Mouse (Mus musculus) retina, postnatal 7 days (tissue): ENCODE data around the gene Umod.

Experiments used
- DNase-seq: peaks from one replicate; pipeline ENCODE4 v3.0.0-alpha.2; 2012; ENCODE audit warnings: low read depth, low spot score

Umod gene

DNA sequence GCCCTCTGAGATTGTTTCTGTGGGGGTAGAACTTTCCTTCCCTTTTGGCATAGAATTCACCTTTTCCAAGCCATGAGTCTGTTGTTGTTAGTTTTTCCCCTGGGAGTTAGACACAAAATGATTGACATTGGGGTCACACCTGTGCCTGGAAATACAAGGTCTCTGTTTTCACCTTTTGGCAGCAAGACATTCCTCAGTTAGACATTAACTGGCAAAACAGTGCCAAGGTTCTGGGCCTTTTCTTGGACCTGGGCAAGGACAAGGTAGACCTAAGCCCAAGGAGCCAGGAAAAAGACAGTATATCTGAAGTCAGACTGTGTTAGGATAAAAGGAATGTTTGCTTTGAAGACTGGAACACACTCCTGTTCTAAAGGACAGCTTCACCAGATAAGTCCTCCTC lies at the start of gene Umod:
Umod (minus strand) TSS at position 27 of the 400 bp plus-strand sequence.
- no peak for DNase-seq

DNA sequence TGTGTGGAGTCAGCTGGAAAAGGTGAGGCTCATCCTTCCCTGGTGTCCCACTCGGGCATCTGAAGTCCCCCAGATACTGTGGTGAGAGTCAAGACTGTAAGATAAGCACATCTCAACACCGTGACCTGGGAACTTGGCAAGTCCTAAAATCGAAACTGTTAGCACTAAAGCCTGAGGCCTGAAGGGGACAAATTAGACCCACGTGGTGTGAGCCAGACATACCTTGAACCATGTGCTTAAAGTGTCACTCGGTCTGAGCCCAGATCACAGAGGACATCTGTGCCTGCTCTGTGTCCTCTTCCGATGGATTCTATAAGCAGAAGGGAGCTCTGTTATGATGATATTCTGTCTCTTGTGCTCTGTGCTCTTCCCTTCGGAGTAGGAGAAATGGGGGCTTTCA lies 49.5 kb upstream of the Umod start:
- no peak for DNase-seq

DNA sequence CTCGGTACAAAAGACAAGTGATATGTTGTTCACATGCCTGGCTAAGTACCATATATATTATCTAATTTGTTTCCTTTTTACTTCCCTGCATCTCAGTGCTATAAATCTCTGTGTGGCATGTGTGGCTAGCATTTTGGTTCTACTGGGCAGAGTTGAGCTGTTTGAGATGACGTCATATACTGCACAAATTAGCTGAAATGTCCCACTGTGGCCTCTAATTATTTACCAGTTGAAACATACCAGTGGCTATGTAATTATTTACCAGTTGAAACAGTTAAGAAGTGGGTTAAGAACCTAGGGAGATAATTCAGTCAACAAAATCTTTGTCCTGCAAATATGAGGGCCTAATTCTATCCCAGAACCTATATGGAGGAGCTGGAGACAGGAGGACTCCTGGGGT lies 48.5 kb upstream of the Umod start:
- no peak for DNase-seq

DNA sequence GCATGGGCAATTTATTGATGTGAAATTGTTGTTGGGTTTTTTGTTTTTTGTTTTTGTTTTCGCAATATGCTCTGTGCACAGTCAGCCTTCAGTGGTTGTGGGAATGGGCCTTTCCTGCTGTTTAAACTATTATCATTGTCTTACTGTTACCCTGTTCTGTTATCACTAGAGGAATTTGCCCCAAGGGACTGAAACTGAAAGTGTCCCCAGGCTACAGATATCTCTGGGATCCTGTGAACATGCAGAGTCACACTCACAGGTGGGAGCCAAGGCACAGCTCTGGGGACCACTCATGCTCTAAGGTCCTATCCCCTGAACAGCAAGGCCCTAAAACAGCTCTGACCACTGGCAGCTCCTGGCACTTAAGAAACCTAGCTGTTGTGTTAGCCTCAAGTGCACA lies 48.1 kb upstream of the Umod start:
- DNase-seq, result no peak

DNA sequence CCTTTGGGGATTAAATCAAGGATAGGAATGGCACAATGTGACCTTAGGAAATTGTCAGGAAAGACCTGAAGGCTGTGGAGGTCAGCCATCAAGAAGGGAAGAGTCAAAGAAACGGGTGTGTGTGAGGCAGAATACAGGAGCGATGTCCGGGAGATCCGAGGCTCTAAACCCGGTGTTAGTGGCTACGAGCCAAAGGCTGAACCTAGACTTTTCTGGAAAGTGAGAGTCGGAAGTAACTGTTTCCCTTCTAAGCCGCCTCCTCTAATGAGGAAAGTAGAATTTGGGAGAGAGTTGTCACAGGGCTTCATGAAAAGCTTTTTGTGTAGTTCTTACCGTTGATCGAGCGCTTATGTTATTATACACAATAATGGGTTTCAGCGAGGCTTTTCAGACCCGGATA lies 47.4 kb upstream of the Umod start:
- DNase-seq, result no peak

DNA sequence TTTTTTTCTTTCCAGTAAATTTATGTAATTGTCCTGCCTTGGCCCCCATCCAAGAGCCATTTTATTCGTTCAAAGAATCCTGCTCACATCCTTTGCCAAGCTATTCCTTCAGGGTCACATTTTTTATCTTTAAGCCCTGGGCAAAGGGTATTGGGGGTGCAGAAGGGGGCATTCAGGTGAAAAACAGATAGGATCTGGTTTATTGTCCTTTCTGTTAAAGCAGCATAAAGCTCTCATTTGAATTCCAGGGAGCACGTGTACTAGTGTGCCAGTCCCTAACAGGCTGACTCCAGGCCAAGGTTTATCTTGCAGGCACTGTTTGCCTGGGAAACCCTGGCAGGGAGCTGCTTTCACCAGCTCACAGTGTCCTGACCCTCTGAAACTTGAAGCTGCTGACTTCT lies 46.8 kb upstream of the Umod start:
- DNase-seq, result no peak

DNA sequence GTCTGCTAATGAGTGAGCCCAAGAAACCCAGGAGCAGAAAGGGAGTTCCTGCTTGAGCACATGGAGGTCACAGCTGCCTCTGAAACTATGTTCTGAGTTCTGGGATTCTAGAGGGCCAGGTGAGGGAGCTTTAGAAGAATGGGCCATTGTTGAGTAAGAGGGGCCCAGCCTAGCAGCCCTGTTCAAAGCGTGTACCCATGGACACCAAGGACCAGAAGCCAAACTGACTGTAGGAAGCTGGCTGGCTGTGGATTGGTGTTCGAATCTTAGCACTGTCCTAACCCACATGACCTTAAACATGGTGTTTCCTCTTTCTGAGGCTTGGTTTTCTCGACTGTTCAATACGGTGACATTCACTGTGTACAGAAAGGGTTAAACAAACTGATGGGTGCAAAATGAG lies 44.3 kb upstream of the Umod start, which contains the start of gene Pdilt:
Pdilt (minus strand) TSS at position 101 of the 400 bp plus-strand sequence.
- DNase-seq, result no peak

DNA sequence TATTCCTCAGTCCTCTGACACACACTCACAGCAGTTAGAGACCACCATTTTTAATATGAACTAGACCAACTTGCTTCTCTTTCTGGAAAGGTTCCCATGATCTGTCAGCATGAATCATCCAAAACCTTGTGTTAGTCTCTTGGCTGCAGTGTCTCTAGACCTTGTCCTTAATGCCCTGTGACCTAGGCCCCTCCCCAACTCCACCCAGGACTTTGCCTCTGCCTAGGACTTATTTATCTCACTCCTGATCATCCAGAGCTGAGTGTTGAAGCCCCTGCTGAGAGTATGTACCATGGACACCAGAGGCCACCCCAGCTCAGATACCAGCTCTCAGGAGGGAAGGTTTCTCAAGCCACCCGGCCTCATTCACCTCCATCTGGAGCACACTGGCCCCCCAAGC lies 43.3 kb upstream of the Umod start:
- no peak for DNase-seq

DNA sequence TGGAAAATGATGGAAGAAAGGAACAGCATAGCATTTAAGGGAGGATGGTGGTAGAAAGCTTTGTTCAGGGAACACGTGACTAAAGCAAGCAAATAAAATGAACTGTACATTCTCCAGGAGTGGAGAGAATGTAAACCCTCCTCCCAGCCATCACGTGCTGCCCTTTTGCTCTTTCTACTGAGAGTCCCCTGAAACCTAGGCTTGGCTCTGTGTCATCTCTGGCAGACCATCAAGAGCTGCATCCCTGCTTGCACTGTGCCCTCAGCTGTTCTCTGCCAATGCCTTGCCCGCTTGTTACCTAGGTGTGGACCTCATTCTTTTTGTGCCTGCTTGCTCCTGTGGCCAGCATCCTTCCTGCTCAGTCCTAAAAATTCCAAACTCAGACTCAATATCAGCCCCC lies 42.7 kb upstream of the Umod start:
- DNase-seq, result no peak

DNA sequence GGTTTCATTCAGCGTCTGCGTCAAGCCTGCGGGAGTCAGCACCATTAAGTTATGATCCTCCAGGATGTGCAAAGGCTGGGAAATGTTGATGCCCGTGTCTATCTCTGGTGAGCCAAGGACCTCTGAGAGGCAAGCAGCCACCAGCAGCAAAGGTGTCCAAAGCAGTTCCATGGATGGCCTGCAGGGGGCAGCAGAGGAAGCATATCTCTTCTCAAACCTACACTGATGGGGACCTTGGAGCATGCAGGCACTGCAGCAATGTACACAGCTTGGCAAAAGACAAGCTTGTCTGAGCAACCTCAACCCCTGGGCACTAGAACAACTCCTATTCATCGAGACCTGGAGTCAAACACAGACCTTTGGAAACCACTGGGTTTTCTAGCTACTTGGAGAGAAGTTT lies 40.6 kb upstream of the Umod start:
- DNase-seq, result peak; percentile 37

DNA sequence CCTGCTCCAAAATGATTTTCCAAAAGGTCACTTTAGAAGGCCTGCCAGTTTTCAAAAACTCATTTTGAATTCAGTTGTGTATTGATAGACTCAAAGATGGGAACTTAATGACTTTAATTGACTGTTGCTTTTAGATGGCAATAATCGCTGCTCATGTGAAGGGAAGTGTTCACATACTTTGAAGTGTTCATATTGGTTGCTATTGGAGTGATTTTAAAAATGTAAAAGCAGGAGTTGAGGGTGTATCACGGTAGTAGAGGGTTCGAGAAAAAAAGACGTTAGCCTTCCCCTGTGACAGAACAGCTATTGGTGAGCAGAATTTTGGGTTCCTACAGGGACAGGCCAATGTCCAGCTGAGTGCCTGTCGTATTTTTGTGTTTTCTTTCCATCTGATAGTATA lies 40.1 kb upstream of the Umod start, which contains the start of gene Acsm5:
Acsm5 (plus strand) TSS at position 301 of the 400 bp plus-strand sequence.
- DNase-seq, result no peak

DNA sequence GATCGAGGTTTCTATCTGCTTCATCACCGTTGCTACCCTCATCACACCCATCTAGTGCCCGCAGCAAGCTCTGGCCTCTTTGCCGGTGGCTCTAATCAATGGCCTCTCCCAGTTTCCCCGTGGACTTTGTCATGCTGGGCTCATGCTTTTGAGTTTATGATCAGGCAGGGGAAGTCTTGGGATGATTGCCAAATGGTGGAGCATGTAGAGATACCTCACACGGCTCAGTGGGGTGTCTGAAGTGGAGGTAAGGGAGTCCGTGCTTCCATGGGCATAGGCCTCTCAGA lies 37.1 kb upstream of the Umod start:
- DNase-seq, result no peak

DNA sequence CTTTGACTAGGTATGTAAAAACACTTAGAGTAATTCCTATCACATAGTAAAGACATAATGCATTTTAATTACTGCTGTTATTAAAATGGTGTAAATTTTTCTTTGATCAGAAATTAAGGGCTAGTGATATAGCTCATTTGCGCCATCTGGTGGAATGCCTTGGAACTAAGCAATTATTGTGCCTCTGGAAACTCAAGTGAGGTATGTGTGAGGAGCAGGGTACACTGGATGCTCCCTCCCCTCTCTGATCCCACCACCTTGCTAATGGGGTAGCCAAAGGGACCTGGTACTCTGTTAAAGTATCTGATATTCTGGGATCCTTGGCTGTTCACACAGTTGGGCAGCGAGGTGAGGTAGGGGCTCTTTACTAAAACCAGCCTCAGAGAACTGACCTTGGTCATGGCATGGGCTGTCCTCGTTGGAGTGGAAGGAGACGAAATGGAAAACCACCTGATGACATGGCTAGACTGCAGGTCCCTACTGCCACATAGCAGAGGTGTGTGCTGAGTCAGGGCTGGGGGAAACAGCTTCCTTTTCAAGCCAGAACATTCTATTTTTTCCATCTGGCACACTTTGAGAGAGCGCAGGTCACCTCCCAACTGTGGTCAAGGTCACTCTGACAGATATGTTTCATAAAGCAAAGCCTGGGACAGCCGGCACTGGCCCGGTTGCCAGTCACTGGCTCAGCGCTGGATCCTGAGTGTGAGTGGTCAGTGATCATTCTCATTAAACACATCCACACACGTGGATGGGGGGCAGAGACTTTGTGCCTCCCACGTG lies 36.6 kb upstream of the Umod start:
- DNase-seq, result peak; percentile 36

DNA sequence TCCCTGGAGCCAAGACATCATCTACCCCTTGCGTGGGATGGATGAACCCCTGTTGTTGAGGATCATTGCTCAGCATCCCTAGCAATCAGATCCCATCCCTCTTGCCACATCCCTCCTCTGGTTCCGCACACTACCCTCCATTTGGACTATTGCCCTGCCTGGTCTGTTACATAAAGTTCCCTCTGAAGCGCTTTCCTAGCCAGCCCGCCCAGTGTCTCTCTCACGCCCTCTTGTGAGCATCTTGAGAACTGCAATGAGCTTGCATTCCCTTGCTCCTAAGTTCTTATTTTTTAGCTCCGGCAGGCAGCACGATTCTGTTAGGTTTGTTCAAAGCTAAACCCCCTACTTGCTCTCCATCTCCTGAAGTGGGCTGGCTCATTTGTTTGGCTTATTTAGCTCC lies 34.0 kb upstream of the Umod start:
- peak; percentile 24 for DNase-seq

DNA sequence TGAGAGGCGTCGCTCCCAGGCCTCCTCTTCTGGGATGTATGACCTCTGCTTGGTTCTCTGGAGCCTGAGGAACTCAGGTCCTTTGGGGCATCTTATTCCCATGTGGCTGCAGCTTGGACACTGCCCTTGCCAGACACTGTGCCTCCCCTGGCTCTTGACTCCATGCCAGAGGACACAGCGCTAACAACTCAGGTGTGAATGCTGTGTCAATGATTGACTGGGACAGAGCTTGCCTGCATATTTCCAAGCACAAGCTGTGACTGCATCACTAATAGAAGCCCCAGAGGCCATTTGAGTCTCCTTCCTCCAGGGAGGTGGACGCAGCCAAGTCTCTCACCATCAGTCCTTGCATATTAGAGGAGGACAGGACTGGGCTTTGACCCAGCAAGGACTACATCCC lies 32.1 kb upstream of the Umod start:
- DNase-seq, result no peak

DNA sequence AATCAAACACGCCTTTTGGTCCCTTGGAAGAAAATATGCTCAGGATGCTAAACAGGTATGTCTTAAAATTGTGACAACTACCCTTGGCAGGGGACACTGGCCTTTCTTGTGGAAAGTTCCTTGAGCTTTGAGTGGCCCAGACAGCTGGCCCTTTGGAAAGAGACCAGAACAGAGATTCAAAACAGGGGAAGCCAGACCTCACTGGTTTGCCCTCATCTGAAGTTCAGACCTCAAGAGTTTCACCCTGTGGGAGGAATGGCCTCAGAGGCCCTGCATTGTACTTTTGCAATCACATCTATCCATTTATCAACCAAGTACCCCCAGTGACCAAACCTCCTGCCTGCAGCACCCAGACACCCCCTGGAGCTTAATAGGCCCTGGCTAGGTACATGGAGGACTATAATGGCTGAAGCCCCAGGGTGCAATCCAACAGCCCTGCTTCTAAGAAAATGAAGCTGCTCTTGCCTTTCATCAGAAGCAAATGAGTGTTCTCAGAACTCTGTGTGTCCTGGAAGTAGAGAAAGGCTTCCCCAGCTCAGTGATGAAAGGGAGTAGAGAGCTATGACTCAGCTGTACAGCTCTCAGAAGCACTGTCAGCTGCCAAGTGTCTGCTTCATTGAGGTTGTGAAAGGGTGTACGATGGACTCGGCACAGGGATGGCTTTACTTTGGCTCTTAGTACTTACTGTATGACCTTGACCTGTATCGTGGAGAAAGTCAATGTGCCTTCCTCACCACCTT lies 11.1 kb upstream of the Umod start:
- DNase-seq, result no peak

DNA sequence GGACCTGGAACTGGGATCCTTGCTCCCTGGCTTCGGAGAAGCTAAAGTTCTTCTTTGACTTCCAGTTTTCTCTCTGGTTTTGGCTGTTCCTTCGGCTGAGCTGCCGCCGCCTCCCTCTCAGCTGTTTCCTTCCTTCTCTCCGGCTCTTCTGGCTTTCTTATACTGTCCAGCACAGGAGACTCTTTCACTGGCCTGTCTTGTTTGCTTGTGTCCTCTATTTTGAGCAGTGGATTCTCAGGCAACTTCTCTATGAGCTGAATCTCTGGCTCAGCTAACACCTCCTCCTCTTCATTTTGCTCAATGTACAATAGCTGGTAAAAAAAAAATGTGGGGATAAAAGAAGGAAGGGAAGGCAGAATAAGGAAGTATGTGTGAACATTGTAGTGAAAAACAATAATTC lies 7.6 kb upstream of the Umod start:
- DNase-seq, result no peak

DNA sequence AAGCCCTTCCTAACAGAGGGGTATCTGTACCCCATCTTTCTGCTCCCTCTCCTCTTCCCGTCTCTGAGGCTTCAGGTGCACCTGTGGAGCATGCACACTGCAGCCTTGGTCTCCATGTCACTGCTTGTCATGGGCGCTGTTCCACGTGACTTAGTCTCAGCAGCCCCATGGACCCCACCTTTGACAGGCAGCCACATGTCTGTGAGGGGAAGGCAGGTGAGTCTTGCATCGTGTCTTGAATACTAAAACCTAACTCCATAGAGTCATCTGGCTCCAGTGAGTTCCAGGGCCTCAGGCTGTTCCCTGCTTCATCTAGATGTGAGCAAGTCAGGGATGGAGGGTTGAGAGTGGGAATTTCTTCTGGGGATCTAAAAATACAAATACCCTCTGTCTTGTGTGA lies 5.1 kb upstream of the Umod start:
- no peak for DNase-seq

DNA sequence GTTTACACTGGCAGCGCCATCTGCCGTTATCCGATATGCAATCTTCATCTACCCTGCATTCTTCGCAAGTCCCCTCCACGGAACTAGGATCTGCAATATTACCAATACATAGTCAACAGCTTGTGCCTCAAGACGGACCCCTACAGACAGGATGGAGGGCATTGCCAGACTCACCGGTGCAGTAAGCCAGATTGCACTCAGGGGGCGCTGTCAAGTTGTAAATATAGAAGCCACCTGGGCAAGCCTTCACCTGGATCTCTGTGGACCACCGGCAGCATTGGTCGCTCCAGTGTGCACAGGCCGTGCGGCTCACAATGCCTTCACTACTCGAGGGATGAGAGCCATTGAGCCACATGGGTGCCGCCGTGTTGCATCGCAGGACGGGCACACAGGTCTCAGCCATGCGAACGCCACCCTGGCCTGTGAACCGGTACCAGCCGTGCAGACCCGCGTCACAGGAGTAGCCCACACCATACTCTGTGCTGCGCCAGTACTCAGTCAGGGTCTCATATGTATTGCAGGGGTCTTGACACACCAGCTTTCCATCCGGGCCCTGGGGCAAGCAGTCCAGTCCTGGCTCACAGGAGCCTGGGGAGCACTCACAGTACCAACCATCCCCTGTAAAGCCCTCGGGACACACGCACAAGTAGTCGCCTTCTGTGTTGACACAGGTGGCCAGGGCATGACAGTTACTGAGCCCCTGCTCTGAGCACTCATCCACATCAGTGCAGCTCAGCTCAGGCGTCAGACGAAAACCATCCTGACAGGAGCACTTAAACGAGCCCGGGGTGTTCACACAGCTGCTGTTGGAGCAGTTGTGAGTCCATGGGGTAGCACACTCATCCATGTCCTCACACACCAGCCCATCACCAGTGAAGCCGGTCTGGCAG lies 2.3 kb downstream of the Umod start:
- DNase-seq, result no peak

DNA sequence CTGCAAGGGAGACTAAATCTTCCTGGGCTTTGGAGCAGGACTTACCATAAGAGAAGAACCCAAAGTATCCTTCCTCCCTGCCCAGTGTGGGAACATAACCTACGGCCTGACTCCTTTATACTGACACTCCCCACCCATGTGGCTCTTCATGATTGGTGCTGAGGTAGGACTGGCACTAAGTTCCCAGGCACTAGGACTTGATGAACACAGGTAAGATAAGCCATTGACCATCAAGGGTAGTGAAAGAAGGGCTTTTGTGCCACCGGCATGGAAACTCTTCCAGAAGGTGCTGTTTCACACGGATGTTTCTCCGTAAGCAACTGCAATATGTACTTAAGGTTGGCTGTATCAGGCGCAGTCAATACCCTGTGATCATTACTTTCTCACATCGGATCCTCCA lies 19.9 kb downstream of the Umod start, which contains the start of gene Gp2:
Gp2 (minus strand) TSS at position 101 of the 400 bp plus-strand sequence.
- no peak for DNase-seq

DNA sequence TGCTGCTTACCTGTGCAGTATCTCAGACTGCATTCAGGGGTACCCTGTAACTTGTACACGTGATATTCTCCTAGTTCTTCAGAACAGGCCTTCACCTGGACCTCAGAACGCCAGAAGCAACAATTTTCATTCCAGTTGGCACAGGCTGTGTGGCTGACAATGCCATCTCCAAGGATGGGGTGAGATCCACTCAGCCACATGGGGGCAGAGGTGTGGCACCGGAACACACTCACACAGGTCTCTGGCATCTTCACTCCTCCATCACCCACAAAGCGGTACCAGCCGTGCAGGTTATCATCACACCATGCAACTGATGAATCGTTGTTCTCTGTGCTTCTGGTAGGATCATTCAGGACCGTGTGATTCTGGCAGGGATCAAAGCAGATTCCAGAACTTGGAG lies 24.9 kb downstream of the Umod start:
- no peak for DNase-seq

DNA sequence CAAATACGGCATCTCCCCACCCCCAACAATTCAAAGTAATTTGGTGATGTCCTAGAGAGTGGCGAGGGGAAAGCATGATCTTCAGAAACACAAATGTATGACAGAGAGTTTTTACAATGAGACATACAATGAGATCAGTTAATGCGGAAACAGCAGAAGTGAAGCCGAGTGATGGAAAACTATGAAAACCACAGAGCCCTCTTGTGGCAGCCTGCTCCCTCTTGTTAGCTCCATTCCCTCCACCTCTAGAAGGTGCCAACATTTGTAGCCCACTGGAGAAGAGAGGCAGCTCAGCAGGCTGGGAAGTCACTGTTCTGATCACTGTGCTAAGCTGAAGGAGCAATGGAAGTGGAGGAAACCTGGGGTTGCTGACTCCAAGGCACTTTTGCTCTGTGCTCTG lies 35.2 kb downstream of the Umod start:
- no peak for DNase-seq
